Mouse (Mus musculus) intestine, postnatal 0 days (tissue): ENCODE measurements around the gene Ginm1. TPM values are rescaled to one million over a fixed set of nuclear protein-coding genes. Genes with fewer than 3 reads are reported as not detected.

ENCODE experiments used
- ATAC-seq: fragments of 200-750 bp; cut with Nextera tagmentation; 2 replicates; pipeline ENCODE4 v1.8.0; 2017; ENCODE audit warnings: mild to moderate bottlenecking, moderate TSS enrichment, moderate library complexity
- H3K27ac ChIP-seq: fragments of 300-500 bp; sonication (generic); 2 replicates; pipeline ENCODE4 v1.5.1; 2014; ENCODE audit warnings: mild to moderate bottlenecking, low read depth, low read length, moderate library complexity
- H3K27me3 ChIP-seq: fragments of 300-500 bp; sonication (generic); replicated peaks from 2 replicates; pipeline ENCODE4 v1.6.1; 2014; ENCODE audit warnings: low read length, mixed read lengths; ENCODE audit not compliant: control insufficient read depth, insufficient read depth
- H3K36me3 ChIP-seq: fragments of 300-500 bp; sonication (generic); 2 replicates; pipeline ENCODE4 v1.6.1; 2014; ENCODE audit warnings: mild to moderate bottlenecking, moderate library complexity; ENCODE audit not compliant: control insufficient read depth, insufficient read depth
- H3K4me1 ChIP-seq: fragments of 300-500 bp; sonication (generic); replicated peaks from 2 replicates; pipeline ENCODE4 v1.6.1; 2014; ENCODE audit warnings: antibody characterized with exemption, low read length, mixed read lengths; ENCODE audit not compliant: control insufficient read depth, insufficient read depth
- H3K4me2 ChIP-seq: fragments of 300-500 bp; sonication (generic); replicated peaks from 2 replicates; pipeline ENCODE4 v1.6.1; 2014; ENCODE audit warnings: low read depth, mild to moderate bottlenecking, moderate library complexity
- H3K4me3 ChIP-seq: fragments of 300-500 bp; sonication (generic); 2 replicates; pipeline ENCODE4 v1.5.1; 2014; ENCODE audit warnings: low read depth, low read length
- H3K9ac ChIP-seq: fragments of 300-500 bp; sonication (generic); 2 replicates; pipeline ENCODE4 v1.6.1; 2014; ENCODE audit warnings: mild to moderate bottlenecking, low read depth, low read length
- H3K9me3 ChIP-seq: fragments of 300-500 bp; sonication (generic); 2 replicates; pipeline ENCODE4 v1.6.1; 2016; ENCODE audit warnings: mixed run types; ENCODE audit not compliant: control insufficient read depth
- CTCF ChIP-seq: sonication (generic); IDR thresholded peaks from 2 replicates; pipeline ENCODE4 v1.5.1; 2016; ENCODE audit warnings: low read depth, mild to moderate bottlenecking, control low read depth, antibody characterized with exemption, moderate library complexity
- WGBS: fragments of 180-500 bp; shearing (Covaris S2); extraction: QIAGEN DNeasy Blood & Tissue Kit; methylation state at CpG from one replicate; pipeline ENCODE4 v1.1.7; 2014; 5-methylcytosine and 5-hydroxymethylcytosine counted together
- polyA plus RNA-seq: library from polyadenylated mRNA; unstranded; fragments of >200 nt; fragmentation: Nextera tagmentation; extraction: Ambion mirVana; gene quantifications from 2 replicates; pipeline ENCODE4 v1.2.1, GENCODE M21; 2015

Gene Ginm1
- polyA plus RNA-seq, 1 experiment from 2014 or later = 91.9 TPM

DNA sequence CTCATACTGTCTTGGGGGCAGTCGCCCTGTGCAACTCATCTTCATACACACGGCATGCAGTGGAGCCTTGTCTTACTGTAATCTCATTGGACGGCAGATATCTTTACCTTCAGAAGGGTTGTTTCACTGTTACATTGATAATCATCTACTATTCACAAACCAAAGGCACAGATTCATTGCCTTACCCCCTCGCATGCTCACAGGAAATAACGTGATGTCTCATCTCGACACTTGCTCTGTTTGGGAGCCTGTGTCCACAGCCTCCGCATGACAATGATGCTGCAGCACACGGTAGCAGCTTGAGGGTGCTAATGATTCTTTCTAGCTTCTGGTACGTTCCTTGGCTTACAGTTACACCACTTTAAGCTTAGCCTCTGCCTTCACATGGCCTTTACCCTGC, 33.5 kb upstream of the Ginm1 start:
- H3K4me2 ChIP-seq = no peak overlapping the region
- no peaks in the 10 kb centered on the region for H3K27me3 ChIP-seq
- H3K9ac ChIP-seq = no peak overlapping the region
- peaks cover 20% of the 10 kb centered on the region for H3K36me3 ChIP-seq
- no peaks in the 10 kb centered on the region for H3K4me1 ChIP-seq
- TF ChIP-seq CTCF = no peak
- no peaks in the 10 kb centered on the region for H3K9me3 ChIP-seq
- ATAC-seq = no peak
- H3K4me3 ChIP-seq = no peak overlapping the region
- WGBS = 95% methylated on average over 9 of the region's 9 CpGs
- H3K27ac ChIP-seq = no peak overlapping the region

DNA sequence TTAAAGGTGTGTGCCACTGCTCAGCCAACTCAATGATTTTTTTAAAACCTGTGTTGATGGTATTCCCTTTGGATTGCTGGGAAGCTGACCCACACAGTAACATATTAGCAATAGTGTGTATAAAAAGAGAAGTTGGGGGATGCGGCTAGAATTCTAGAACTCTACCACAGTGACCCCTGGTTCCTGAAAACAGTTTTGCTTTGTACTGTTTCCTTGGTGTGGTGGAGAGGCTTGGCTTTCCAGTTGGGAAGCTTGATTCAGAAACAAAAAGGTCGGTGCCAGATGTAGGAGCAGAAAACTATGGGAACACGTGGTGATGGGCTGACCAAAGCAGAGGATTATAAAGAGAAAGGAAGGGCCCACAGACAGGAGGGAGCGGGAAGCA, 32.6 kb upstream of the Ginm1 start:
- no peaks in the 10 kb centered on the region for H3K9me3 ChIP-seq
- 93% methylated on average over 4 of the region's 4 CpGs for WGBS
- no peaks in the 10 kb centered on the region for H3K27me3 ChIP-seq
- no peak overlapping the region for H3K9ac ChIP-seq
- H3K4me1 ChIP-seq = no peaks in the 10 kb centered on the region
- H3K4me3 ChIP-seq = no peak overlapping the region
- TF ChIP-seq CTCF = no peak
- H3K27ac ChIP-seq = no peak overlapping the region
- ATAC-seq = no peak
- peaks cover 26% of the 10 kb centered on the region for H3K36me3 ChIP-seq
- no peak overlapping the region for H3K4me2 ChIP-seq

DNA sequence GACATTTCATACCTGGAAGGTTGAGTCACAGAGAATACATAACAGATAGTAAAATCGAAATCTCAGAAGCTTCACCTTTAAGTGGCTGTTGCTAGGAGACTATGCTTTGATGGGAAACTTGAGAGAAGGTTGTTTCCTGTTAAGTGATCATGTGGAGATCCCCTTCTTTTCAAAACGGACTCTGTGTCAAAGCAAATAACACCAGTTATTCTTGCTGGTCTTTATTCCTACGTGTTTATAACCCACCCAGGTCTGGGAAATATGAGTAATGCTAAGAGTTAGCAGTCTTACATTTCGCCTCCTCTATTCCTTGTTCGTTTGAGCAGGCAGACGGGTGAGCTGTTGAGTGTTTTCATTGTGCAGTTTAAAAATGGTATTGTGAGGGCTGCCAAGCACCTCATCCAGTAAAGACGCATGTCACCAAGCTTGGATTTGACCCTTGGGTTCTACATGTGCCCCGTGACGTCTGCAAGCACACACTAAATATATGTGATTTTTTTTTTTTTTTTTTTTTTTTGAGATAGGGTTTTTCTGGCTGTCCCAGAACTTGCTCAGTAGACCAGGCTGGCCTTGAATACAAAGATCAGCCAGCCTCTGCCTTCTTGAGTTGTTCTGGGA, 32.1 kb upstream of the Ginm1 start:
- H3K27ac ChIP-seq = no peak overlapping the region
- no peak for ATAC-seq
- H3K4me2 ChIP-seq = no peak overlapping the region
- no peak overlapping the region for H3K4me3 ChIP-seq
- 86% methylated on average over 9 of the region's 9 CpGs for WGBS
- no peaks in the 10 kb centered on the region for H3K4me1 ChIP-seq
- peaks cover 31% of the 10 kb centered on the region for H3K36me3 ChIP-seq
- no peak for TF ChIP-seq CTCF
- H3K9ac ChIP-seq = no peak overlapping the region
- H3K9me3 ChIP-seq = no peaks in the 10 kb centered on the region
- H3K27me3 ChIP-seq = no peaks in the 10 kb centered on the region

GRCm38 (mm10) chr10:7821981-7822380, 29.4 kb upstream of the Ginm1 start:
- Histone ChIP-seq H3K4me2 (no peak overlapping the region), H3K4me1 (no peaks in the 10 kb centered on the region), H3K36me3 (peaks cover 37% of the 10 kb centered on the region), H3K27ac (no peak overlapping the region), H3K9ac (no peak overlapping the region), H3K9me3 (no peaks in the 10 kb centered on the region), H3K27me3 (no peaks in the 10 kb centered on the region), H3K4me3 (no peak overlapping the region)
- TF ChIP-seq CTCF = no peak
- 97% methylated on average over 12 of the region's 12 CpGs for WGBS
- no peak for ATAC-seq

DNA sequence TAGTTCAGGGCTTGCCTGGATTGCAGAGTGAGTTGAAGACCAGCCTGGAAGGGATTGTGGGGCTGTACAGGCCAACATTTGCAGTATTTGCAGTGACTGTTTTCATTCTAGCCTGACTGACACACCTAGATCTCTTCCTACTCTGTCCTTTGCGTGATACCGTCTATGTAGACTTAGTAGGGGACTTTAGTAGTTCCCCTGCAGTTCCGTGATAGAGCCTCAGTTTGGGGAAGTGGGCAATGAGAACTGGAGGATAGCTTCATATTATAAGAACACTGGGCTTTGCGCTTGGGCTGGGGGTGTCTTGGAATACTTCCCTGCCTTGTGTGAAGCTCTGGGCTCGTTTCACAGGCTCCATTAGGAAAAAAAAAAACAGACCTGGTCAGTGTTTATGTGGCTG, 27.5 kb upstream of the Ginm1 start:
- no peak overlapping the region for H3K4me2 ChIP-seq
- no peak overlapping the region for H3K27ac ChIP-seq
- no peak overlapping the region for H3K4me3 ChIP-seq
- no peak for TF ChIP-seq CTCF
- no peak overlapping the region for H3K9ac ChIP-seq
- no peaks in the 10 kb centered on the region for H3K27me3 ChIP-seq
- no peaks in the 10 kb centered on the region for H3K9me3 ChIP-seq
- ATAC-seq = no peak
- 79% methylated on average over 5 of the region's 5 CpGs for WGBS
- no peaks in the 10 kb centered on the region for H3K4me1 ChIP-seq
- H3K36me3 ChIP-seq = peaks cover 44% of the 10 kb centered on the region

GRCm38 (mm10) chr10:7819603-7820002, 27.0 kb upstream of the Ginm1 start:
- Histone ChIP-seq H3K27me3 (no peaks in the 10 kb centered on the region), H3K27ac (no peak overlapping the region), H3K4me2 (no peak overlapping the region), H3K36me3 (peaks cover 46% of the 10 kb centered on the region), H3K9ac (no peak overlapping the region), H3K4me3 (no peak overlapping the region), H3K9me3 (no peaks in the 10 kb centered on the region), H3K4me1 (no peaks in the 10 kb centered on the region)
- no peak for TF ChIP-seq CTCF
- 92% methylated on average over 4 of the region's 4 CpGs for WGBS
- no peak for ATAC-seq

DNA sequence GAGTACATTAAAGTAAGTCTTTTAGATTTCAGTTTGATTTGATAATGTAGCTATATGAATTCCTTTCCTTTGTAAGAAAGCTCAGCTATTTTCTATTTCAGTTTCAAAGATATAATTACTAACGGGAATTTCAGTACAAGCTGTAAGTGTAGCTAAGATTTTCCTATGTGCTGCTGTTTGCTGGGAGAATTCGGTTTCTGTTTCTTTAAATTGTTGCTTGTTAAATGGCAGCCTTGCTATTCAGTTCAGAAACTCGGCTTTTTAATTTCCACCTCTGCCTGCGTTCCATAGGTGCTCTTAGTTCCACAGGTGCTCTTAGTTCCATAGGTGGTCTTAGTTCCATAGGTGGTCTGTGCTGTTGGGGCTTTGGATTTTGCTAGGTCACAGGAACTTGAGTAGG, 26.5 kb upstream of the Ginm1 start:
- Histone ChIP-seq H3K9ac (no peak overlapping the region), H3K27me3 (no peaks in the 10 kb centered on the region), H3K36me3 (peaks cover 46% of the 10 kb centered on the region), H3K4me1 (no peaks in the 10 kb centered on the region), H3K4me2 (no peak overlapping the region), H3K9me3 (no peaks in the 10 kb centered on the region), H3K4me3 (no peak overlapping the region), H3K27ac (no peak overlapping the region)
- TF ChIP-seq CTCF = no peak
- WGBS = 93% methylated on average over 4 of the region's 4 CpGs
- ATAC-seq = no peak
